Mouse (Mus musculus): Measurements from ENCODE around the gene Mettl2. TPM values are rescaled to one million over a fixed set of nuclear protein-coding genes. Genes with fewer than 3 reads are reported as not detected.
A peak's percentile ranks its signal among the peaks of the same experiment; 100 is the strongest.

Gene Mettl2
- total RNA-seq, 2 experiments from 2014 or later = 4.7 to 6.5 TPM

- ATAC-seq (replicated peaks; ENCODE audit: low FRiP score, poor library complexity, severe bottlenecking) = no peak
These were observed 25.7 kb downstream of the Mettl2 start for GRCm38 (mm10) chr11:105152017-105152300.

- peak; percentile 62 for ATAC-seq (replicated peaks; ENCODE audit: low FRiP score, poor library complexity, severe bottlenecking)
These were observed 26.2 kb downstream of the Mettl2 start for GRCm38 (mm10) chr11:105152357-105152899.

- peak; percentile 66 for ATAC-seq (replicated peaks; ENCODE audit: low FRiP score, poor library complexity, severe bottlenecking)
These were observed 27.0 kb downstream of the Mettl2 start for GRCm38 (mm10) chr11:105153068-105153833.

GRCm38 (mm10) chr11:105155915-105156314 lies 29.7 kb downstream of the Mettl2 start:
- no peak for ATAC-seq (replicated peaks; ENCODE audit: low FRiP score, poor library complexity, severe bottlenecking)

GRCm38 (mm10) chr11:105156748-105157267 lies 30.6 kb downstream of the Mettl2 start:
- ATAC-seq (replicated peaks; ENCODE audit: low FRiP score, poor library complexity, severe bottlenecking) = no peak

GRCm38 (mm10) chr11:105158047-105158446 lies 31.8 kb downstream of the Mettl2 start:
- ATAC-seq (replicated peaks; ENCODE audit: low FRiP score, poor library complexity, severe bottlenecking) = no peak

GRCm38 (mm10) chr11:105159673-105160360 lies 33.6 kb downstream of the Mettl2 start:
- no peak for ATAC-seq (replicated peaks; ENCODE audit: low FRiP score, poor library complexity, severe bottlenecking)

- no peak for ATAC-seq (replicated peaks; ENCODE audit: low FRiP score, poor library complexity, severe bottlenecking)
These were observed 35.2 kb downstream of the Mettl2 start for GRCm38 (mm10) chr11:105161411-105161810.

GRCm38 (mm10) chr11:105164516-105165510 lies 38.6 kb downstream of the Mettl2 start:
- peak; percentile 37; the same call in 1 of the 2 replicates for ATAC-seq (replicated peaks; ENCODE audit: low FRiP score, poor library complexity, severe bottlenecking)

- ATAC-seq (replicated peaks; ENCODE audit: low FRiP score, poor library complexity, severe bottlenecking) = no peak
These were observed 40.6 kb downstream of the Mettl2 start for GRCm38 (mm10) chr11:105166780-105167179.

- ATAC-seq (replicated peaks; ENCODE audit: low FRiP score, poor library complexity, severe bottlenecking) = no peak
These were observed 52.3 kb downstream of the Mettl2 start, which contains the start of gene Tlk2 for GRCm38 (mm10) chr11:105178516-105178915. TSS of gene Tlk2 (plus strand) at chr11:105178807.

- no peak for ATAC-seq (replicated peaks; ENCODE audit: low FRiP score, poor library complexity, severe bottlenecking)
These were observed 53.3 kb downstream of the Mettl2 start for GRCm38 (mm10) chr11:105179523-105179922.

- ATAC-seq (replicated peaks; ENCODE audit: low FRiP score, poor library complexity, severe bottlenecking) = peak; percentile 44
These were observed 54.4 kb downstream of the Mettl2 start for GRCm38 (mm10) chr11:105180471-105181091.

- peak; percentile 82 for ATAC-seq (replicated peaks; ENCODE audit: low FRiP score, poor library complexity, severe bottlenecking)
These were observed 55.0 kb downstream of the Mettl2 start for GRCm38 (mm10) chr11:105181126-105181637.

- ATAC-seq (replicated peaks; ENCODE audit: low FRiP score, poor library complexity, severe bottlenecking) = peak; percentile 48
These were observed 55.6 kb downstream of the Mettl2 start for GRCm38 (mm10) chr11:105181689-105182460.

GRCm38 (mm10) chr11:105182461-105182855 lies 56.2 kb downstream of the Mettl2 start:
- ATAC-seq (replicated peaks; ENCODE audit: low FRiP score, poor library complexity, severe bottlenecking) = peak; percentile 37

GRCm38 (mm10) chr11:105184678-105185077 lies 58.5 kb downstream of the Mettl2 start:
- ATAC-seq (replicated peaks; ENCODE audit: low FRiP score, poor library complexity, severe bottlenecking) = no peak

Data from erythroblast, adult 5-6 weeks (primary cell).